Mouse (Mus musculus): Measurements from ENCODE around the gene Trim75. TPM values are rescaled to one million over a fixed set of nuclear protein-coding genes. Genes with fewer than 3 reads are reported as not detected.

Trim75 gene
- total and polyA plus RNA-seq, 3 experiments: not detected

GRCm38 (mm10) chr8:64983150-64983897 is 4.3 kb downstream of the Trim75 start:
- 66% methylated on average over 20 of the region's 20 CpGs for WGBS
- intact Hi-C loops (cut with DNase I): no loop called here
- TF ChIP-seq POLR2A (IDR thresholded peaks at IDR 0.05; ENCODE audit: insufficient read depth, low read depth, low read length) (no peak), EP300 (IDR thresholded peaks at IDR 0.05; ENCODE audit: insufficient read depth, low read depth, low read length) (no peak), CTCF (IDR thresholded peaks at IDR 0.05) (no peak)

GRCm38 (mm10) chr8:64962836-64963235 is 24.8 kb downstream of the Trim75 start:
- Histone ChIP-seq H3K27me3 (ENCODE audit: control insufficient read depth, insufficient read depth, low read length) (no peaks in the 10 kb centered on the region), H3K4me3 (no peak overlapping the region), H3K27ac (no peak overlapping the region), H3K36me3 (ENCODE audit: control insufficient read depth, insufficient read depth, low read length) (no peaks in the 10 kb centered on the region), H3K4me1 (ENCODE audit: control insufficient read depth, insufficient read depth, low read length) (no peaks in the 10 kb centered on the region), H3K9ac (ENCODE audit: low read depth, low read length) (no peak overlapping the region), H3K79me2 (replicated peaks; ENCODE audit: control insufficient read depth, insufficient read depth, low read length) (no peaks in the 10 kb centered on the region)
- intact Hi-C loops (cut with DNase I): loop anchor here (5.0 kb wide), 1 partner anchor 149 kb away; no protein-coding TSS in a partner anchor
- no peak for DNase-seq
- TF ChIP-seq EP300 (IDR thresholded peaks at IDR 0.05; ENCODE audit: insufficient read depth, low read depth, low read length) (no peak), CTCF (IDR thresholded peaks at IDR 0.05) (peak; percentile 52)

More at GRCm38 (mm10) chr8:64983150-64983897, 4.3 kb downstream of the Trim75 start:
- Histone ChIP-seq H3K4me1 (ENCODE audit: control insufficient read depth, insufficient read depth, low read length) (no peaks in the 10 kb centered on the region), H3K27me3 (ENCODE audit: control insufficient read depth, insufficient read depth, low read length) (no peaks in the 10 kb centered on the region), H3K9ac (ENCODE audit: low read depth, low read length) (no peak overlapping the region), H3K36me3 (ENCODE audit: control insufficient read depth, insufficient read depth, low read length) (no peaks in the 10 kb centered on the region), H3K4me3 (no peak overlapping the region), H3K79me2 (replicated peaks; ENCODE audit: control insufficient read depth, insufficient read depth, low read length) (no peaks in the 10 kb centered on the region), H3K27ac (no peak overlapping the region)
- DNase-seq: no peak

- Histone ChIP-seq H3K4me1 (ENCODE audit: control insufficient read depth, insufficient read depth, low read length) (no peaks in the 10 kb centered on the region), H3K27me3 (ENCODE audit: control insufficient read depth, insufficient read depth, low read length) (no peaks in the 10 kb centered on the region), H3K79me2 (replicated peaks; ENCODE audit: control insufficient read depth, insufficient read depth, low read length) (no peaks in the 10 kb centered on the region), H3K9ac (ENCODE audit: low read depth, low read length) (no peak overlapping the region), H3K4me3 (no peak overlapping the region), H3K27ac (no peak overlapping the region), H3K36me3 (ENCODE audit: control insufficient read depth, insufficient read depth, low read length) (no peaks in the 10 kb centered on the region)
- WGBS: 84% methylated on average over 9 of the region's 9 CpGs
- intact Hi-C loops (cut with DNase I): no loop called here
- DNase-seq: no peak
- TF ChIP-seq POLR2A (IDR thresholded peaks at IDR 0.05; ENCODE audit: insufficient read depth, low read depth, low read length) (no peak), CTCF (IDR thresholded peaks at IDR 0.05) (no peak)
Measured at GRCm38 (mm10) chr8:64959025-64959424, 28.6 kb downstream of the Trim75 start.

- DNase-seq: no peak
- Histone ChIP-seq H3K27me3 (ENCODE audit: control insufficient read depth, insufficient read depth, low read length) (no peaks in the 10 kb centered on the region), H3K27ac (no peak overlapping the region), H3K36me3 (ENCODE audit: control insufficient read depth, insufficient read depth, low read length) (no peaks in the 10 kb centered on the region), H3K9ac (ENCODE audit: low read depth, low read length) (no peak overlapping the region), H3K79me2 (replicated peaks; ENCODE audit: control insufficient read depth, insufficient read depth, low read length) (no peaks in the 10 kb centered on the region), H3K4me3 (no peak overlapping the region), H3K4me1 (ENCODE audit: control insufficient read depth, insufficient read depth, low read length) (no peaks in the 10 kb centered on the region)
- WGBS: 96% methylated on average over 6 of the region's 6 CpGs
- TF ChIP-seq EP300 (IDR thresholded peaks at IDR 0.05; ENCODE audit: insufficient read depth, low read depth, low read length) (no peak), POLR2A (IDR thresholded peaks at IDR 0.05; ENCODE audit: insufficient read depth, low read depth, low read length) (no peak), CTCF (IDR thresholded peaks at IDR 0.05) (no peak)
- intact Hi-C loops (cut with DNase I): no loop called here
Measured at GRCm38 (mm10) chr8:64952101-64952500, 35.5 kb downstream of the Trim75 start.

- WGBS: 87% methylated on average over 1 of the region's 1 CpGs
- Histone ChIP-seq H3K36me3 (ENCODE audit: control insufficient read depth, insufficient read depth, low read length) (no peaks in the 10 kb centered on the region), H3K4me1 (ENCODE audit: control insufficient read depth, insufficient read depth, low read length) (no peaks in the 10 kb centered on the region), H3K27me3 (ENCODE audit: control insufficient read depth, insufficient read depth, low read length) (no peaks in the 10 kb centered on the region), H3K27ac (no peak overlapping the region), H3K9ac (ENCODE audit: low read depth, low read length) (no peak overlapping the region), H3K79me2 (replicated peaks; ENCODE audit: control insufficient read depth, insufficient read depth, low read length) (no peaks in the 10 kb centered on the region), H3K4me3 (no peak overlapping the region)
- TF ChIP-seq CTCF (IDR thresholded peaks at IDR 0.05) (no peak), EP300 (IDR thresholded peaks at IDR 0.05; ENCODE audit: insufficient read depth, low read depth, low read length) (no peak), POLR2A (IDR thresholded peaks at IDR 0.05; ENCODE audit: insufficient read depth, low read depth, low read length) (no peak)
- no peak for DNase-seq
- intact Hi-C loops (cut with DNase I): no loop called here
Measured at GRCm38 (mm10) chr8:64948371-64948770, 39.3 kb downstream of the Trim75 start.

GRCm38 (mm10) chr8:64947698-64948034 is 40.0 kb downstream of the Trim75 start:
- WGBS: 7% methylated on average over 10 of the region's 10 CpGs
- DNase-seq: no peak
- no peaks in the 10 kb centered on the region for H3K36me3 ChIP-seq (ENCODE audit: control insufficient read depth, insufficient read depth, low read length)
- H3K79me2 ChIP-seq (replicated peaks; ENCODE audit: control insufficient read depth, insufficient read depth, low read length): no peaks in the 10 kb centered on the region
- H3K4me3 ChIP-seq: peak overlapping the region; percentile 66
- H3K27me3 ChIP-seq (ENCODE audit: control insufficient read depth, insufficient read depth, low read length): no peaks in the 10 kb centered on the region
- H3K9ac ChIP-seq (ENCODE audit: low read depth, low read length): peak overlapping the region; percentile 86
- H3K4me1 ChIP-seq (ENCODE audit: control insufficient read depth, insufficient read depth, low read length): no peaks in the 10 kb centered on the region
- no peak for TF ChIP-seq CTCF (IDR thresholded peaks at IDR 0.05)
- TF ChIP-seq POLR2A (IDR thresholded peaks at IDR 0.05; ENCODE audit: insufficient read depth, low read depth, low read length): no peak
- TF ChIP-seq EP300 (IDR thresholded peaks at IDR 0.05; ENCODE audit: insufficient read depth, low read depth, low read length): no peak
- H3K27ac ChIP-seq: peak overlapping the region; percentile 79
- intact Hi-C loops (cut with DNase I): loop anchor here (1.0 kb wide), 1 partner anchor 97 kb away; the partner anchor contains the start of gene Klhl2
